Mouse (Mus musculus) ES-Bruce4 (cell line): ENCODE measurements around the gene Gcc1.

Experiments
- CTCF ChIP-seq: IDR thresholded peaks from one replicate; pipeline ENCODE4 v1.8.1; 2011; ENCODE audit warnings: low read depth, low read length
- EP300 ChIP-seq: IDR thresholded peaks from 2 replicates; pipeline ENCODE4 v1.6.1; 2011; ENCODE audit warnings: low read depth, low read length; ENCODE audit not compliant: insufficient read depth
- POLR2A ChIP-seq: IDR thresholded peaks from one replicate; pipeline ENCODE4 v1.8.1; 2011; ENCODE audit warnings: low read length; ENCODE audit not compliant: insufficient read depth

- no peak for TF ChIP-seq CTCF
- no peak for TF ChIP-seq POLR2A
- no peak for TF ChIP-seq EP300
These were observed 18.1 kb downstream of the Gcc1 start for GRCm38 (mm10) chr6:28410053-28410452.
